Mouse (Mus musculus) c-Kit-positive CD71-positive TER-119-negative erythroid progenitor cells, embryonic 14.5 days (primary cell): ENCODE data around the gene Ap5z1.

Experiments
- DNase-seq: peaks from one replicate; pipeline ENCODE4 v3.0.0-alpha.2; 2013; ENCODE audit warnings: low read depth

Gene Ap5z1

GRCm38 (mm10) chr5:142463461-142464454 is at the start of gene Ap5z1:
Gene Ap5z1, plus strand, starts transcription at chr5:142463944.
- DNase-seq: peak; percentile 90

DNA sequence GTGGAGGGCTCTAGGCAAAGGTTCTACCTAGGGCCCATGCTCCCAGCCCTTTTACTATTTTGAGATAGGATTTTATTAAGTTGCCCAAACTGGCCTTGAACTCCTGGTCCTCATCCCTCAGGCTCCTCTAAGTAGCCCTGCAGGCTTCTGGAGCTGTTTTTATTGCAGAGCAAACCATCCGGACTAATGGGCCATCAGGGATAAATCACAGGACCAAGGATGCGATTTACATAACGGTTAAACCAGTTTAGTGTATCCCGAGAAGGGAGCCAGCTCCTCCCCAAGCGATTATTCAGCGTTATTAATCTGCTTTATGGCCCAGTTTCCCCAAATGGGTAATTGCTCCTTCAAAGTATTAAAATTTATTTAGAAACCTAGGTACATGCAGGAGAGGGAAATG is 48.3 kb upstream of the Ap5z1 start:
- DNase-seq: no peak

- peak; percentile 34 for DNase-seq
Observed at GRCm38 (mm10) chr5:142416070-142416775, 47.5 kb upstream of the Ap5z1 start.

DNA sequence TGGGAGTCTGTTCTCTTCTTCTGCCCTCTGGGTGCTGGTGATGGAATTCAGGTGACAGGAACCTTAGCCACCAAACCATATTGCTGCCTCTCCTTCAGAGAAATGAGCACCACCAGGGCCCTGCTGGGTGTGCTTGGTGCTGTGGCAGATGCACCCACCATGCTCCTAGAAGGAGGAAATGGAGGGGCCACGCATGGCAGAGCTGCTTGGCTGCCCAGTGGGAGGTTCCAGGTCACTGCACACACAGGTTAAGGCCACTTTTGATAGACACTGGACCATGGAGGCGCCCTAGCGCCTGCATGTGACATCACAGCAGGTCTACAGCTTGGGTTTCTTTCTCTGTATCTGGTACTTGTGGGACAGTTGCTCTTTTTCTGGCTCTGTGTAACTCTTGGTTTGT is 46.6 kb upstream of the Ap5z1 start:
- DNase-seq: no peak

- no peak for DNase-seq
Observed at GRCm38 (mm10) chr5:142417876-142418275, 45.9 kb upstream of the Ap5z1 start.

- no peak for DNase-seq
Observed at GRCm38 (mm10) chr5:142418419-142418818, 45.3 kb upstream of the Ap5z1 start.

- DNase-seq: no peak
Observed at GRCm38 (mm10) chr5:142420317-142420716, 43.4 kb upstream of the Ap5z1 start.

GRCm38 (mm10) chr5:142420920-142421319 is 42.8 kb upstream of the Ap5z1 start:
- no peak for DNase-seq

GRCm38 (mm10) chr5:142421886-142422285 is 41.9 kb upstream of the Ap5z1 start:
- no peak for DNase-seq

DNA sequence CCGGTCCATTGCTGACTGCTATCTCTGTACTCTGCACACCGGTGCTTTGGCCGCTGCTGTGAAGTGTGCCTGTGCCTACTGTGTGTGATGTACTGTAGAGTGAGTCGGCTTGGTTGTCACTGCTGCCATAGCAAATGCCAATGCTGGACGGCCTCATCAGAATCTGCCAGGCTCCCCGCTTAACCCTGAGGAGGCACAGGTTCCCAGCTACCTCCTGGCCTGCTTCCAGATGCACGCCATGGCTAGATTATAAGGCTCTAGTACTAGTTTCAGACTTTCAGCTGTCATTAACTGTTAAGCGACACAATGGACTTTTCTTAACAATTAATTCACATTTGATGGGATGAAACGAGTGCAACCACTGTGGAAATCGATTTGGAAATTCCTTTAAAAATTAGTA is 40.6 kb upstream of the Ap5z1 start:
- DNase-seq: no peak

DNA sequence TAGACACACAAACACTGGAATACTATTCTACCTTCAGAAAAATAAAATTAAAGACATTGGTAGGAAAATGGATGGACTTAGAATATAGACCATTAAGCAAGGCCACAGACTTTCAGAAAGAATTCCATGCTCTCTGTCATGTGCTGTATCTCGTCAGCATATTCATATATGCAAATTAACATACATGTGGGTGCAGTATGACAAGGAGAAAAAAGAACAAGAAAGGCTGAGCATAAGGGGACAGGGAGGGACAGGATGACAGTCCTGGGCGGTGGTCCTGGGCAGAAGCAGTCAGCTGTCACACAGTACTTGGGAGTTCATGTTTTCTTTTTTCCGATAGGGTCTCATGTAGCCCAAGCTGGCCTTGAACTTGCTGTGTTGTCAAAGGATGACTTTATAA is 40.0 kb upstream of the Ap5z1 start:
- DNase-seq: no peak

DNA sequence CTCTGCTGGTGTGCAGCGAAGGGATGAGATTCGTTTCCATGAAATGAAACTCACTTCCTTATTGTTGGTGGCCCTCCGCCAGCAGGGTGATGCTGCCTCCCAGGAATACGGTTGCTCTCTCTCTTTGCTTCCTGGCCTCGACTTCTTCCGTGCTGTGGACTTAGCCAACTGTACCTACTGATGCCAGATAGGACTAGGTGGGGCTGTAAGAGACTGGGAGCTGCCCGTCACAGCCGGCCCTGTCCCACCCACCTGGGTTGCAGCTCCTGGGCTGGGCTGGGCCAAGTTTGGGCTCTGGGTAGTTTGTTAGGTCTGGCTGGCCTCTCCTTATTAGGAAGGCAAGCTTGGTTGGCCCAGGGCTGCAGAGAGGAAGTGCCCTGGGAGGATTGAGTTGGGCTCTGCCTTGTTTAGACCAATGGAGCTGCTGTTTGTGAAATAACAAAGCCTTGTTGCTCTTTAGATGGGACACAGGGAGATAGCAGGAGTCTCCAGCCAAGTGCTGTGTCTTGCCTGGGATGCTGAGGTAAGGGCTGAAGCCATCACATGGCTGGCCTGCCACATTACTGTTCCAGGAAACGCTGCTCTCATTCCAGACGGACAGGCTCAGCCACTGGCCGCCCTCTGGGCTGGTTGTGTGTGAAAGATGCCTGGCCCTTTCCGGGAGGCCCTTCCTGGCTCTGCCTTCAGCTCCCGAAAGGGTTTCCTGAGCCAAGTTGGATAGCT is 39.0 kb upstream of the Ap5z1 start:
- DNase-seq: no peak

GRCm38 (mm10) chr5:142426476-142426875 is 37.3 kb upstream of the Ap5z1 start:
- no peak for DNase-seq

DNA sequence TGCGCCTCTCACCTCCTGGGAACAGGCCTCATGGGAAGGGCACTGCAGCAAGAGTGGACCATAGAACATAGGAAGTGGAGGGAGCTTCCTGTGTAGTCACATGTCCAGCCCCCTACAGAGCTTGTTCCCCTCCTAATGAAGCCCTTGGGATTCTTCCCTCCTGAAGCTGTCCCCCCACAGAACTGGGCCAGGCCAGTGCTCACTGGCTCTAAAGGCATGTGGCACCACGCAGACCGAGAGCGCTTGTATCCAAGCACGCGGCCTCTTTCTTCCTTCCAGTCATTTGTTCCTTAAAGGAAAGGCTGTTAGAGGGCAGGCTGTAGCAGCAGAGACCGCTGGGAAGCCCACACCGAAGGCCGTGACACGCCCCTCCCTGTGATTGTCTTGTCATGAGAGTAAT is 35.9 kb upstream of the Ap5z1 start:
- DNase-seq: no peak

- DNase-seq: no peak
Observed at GRCm38 (mm10) chr5:142428691-142429090, 35.1 kb upstream of the Ap5z1 start.

GRCm38 (mm10) chr5:142431029-142431428 is 32.7 kb upstream of the Ap5z1 start:
- DNase-seq: no peak

DNA sequence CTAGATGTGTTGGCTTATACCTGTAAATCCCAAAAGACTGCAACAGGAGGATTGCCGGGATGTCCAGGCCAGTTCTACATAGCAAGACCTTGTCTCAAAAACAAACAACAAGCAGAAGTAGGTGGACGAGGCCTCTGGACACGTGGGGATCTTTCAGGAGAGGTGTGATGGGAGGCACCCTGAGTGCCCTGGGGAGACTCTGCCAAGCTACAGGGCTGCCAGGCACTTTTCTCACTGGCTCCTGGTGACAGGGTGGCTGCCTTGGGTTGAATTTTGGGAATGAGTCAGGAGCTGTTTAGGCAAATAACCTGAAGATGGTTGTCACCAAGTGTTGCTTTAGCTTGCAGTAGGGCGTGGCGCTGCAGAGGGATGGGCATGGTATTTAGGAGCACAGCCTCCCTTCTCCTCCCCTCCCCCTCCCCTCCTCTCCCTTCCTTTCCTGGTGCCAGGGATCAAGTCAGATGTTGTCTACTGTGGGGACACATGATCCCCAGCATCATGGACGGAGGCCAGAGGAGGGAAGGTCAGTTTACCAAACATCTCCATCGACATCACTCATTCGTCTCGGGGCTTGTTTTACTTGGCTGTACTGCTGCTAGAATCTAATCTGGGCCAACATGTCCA is 31.8 kb upstream of the Ap5z1 start:
- no peak for DNase-seq

GRCm38 (mm10) chr5:142432695-142433094 is 31.0 kb upstream of the Ap5z1 start:
- DNase-seq: no peak

GRCm38 (mm10) chr5:142434052-142434451 is 29.7 kb upstream of the Ap5z1 start:
- no peak for DNase-seq

DNA sequence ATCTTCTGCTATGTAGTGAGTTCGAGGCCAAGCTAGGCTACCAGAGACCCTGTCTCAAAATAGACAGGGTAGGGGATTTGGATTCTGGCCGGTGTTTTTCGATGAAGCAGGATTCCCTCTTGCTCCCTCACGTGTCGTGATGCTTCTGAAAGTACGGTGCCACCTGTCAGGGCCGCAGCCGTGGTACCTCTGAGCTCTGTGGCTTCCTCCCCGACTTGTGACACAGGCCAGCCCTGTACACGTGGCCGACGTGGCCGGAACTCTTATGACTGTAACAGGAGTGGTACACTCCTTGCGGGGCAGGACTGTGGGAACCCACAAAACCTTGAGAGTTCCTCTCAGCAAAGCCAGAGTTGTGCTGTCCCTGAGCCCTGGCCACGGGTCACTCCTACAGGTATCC is 28.0 kb upstream of the Ap5z1 start:
- no peak for DNase-seq

- DNase-seq: no peak
Observed at GRCm38 (mm10) chr5:142438380-142438938, 25.3 kb upstream of the Ap5z1 start.
